Mouse (Mus musculus): ENCODE results near the gene Ppp1r15a.
"Not testable (repeated sequence)": the region's sequence is repeated elsewhere in the genome, so short reads cannot be mapped to it uniquely, and the experiment has no call there.

Ppp1r15a gene

DNA sequence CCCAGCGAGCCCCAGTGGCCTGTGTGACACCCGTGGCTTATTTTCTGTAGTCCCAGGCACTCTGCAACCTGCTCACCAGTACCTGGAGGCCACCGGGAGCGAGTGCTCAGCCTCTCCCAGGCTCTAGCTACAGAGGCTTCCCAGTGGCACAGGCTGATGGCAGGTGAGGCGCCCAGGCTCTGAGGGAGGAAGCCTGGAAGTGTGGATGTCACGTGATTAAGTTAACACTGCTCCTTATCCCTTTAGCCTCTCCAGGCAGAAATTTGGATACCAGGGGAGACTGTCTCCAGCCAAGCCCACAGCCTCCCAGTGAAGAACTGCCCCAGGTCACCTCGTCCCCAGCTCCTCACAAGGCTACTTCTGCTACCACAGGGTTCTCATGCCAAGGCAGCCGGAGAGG is 27.5 kb upstream of the Ppp1r15a start:
- in situ Hi-C loops (cut with MboI; ENCODE audit: low sequenced_read_pairs): no loop called here

DNA sequence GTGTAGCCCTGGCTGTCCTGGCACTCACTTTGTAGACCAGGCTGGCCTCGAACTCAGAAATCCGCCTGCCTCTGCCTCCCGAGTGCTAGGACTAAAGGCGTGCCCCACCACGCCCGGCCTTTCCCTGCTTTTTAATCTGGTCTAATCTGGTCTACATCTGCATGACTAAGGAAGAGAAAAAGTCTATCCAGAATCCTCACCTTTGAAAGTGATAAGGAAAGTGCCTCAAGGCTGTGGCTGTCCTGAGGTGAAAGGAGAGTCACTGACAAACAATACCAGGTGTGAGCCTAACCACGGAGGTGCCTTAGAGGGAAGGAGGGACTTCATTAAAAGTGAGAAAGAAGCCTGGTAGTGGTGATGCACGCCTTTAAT is 25.4 kb upstream of the Ppp1r15a start:
- in situ Hi-C loops (cut with MboI; ENCODE audit: low sequenced_read_pairs): no loop called here

- in situ Hi-C loops (cut with MboI; ENCODE audit: low sequenced_read_pairs): no loop called here
Observed at GRCm38 (mm10) chr7:45550821-45551511, 24.9 kb upstream of the Ppp1r15a start.

- in situ Hi-C loops (cut with MboI; ENCODE audit: low sequenced_read_pairs): no loop called here
Observed at GRCm38 (mm10) chr7:45549641-45550436, 23.8 kb upstream of the Ppp1r15a start.

- in situ Hi-C loops (cut with MboI; ENCODE audit: low sequenced_read_pairs): no loop called here
Observed at GRCm38 (mm10) chr7:45544525-45544924, 18.5 kb upstream of the Ppp1r15a start.

DNA sequence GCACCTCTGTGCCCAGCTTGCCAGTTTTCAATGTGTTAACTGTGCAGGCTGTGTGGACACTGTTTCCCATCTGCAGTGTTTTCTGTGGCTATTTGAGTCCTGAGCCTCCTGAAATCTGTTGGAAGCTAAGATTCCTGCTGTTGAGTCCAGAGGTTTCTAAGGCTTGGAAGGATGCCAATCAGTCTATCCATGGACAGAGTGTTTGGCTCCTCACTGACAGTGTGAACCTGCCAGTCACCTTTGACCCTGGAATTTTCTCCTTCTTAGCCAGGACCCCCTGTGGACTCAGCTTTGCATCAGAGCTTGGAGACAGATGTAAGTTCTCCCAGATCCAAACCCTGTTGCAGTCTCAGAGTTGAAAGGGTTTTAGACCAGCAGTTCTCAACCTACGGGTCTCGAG is 14.1 kb upstream of the Ppp1r15a start:
- in situ Hi-C loops (cut with MboI; ENCODE audit: low sequenced_read_pairs): no loop called here

- in situ Hi-C loops (cut with MboI; ENCODE audit: low sequenced_read_pairs): no loop called here
Observed at GRCm38 (mm10) chr7:45539095-45539494, 13.0 kb upstream of the Ppp1r15a start.

GRCm38 (mm10) chr7:45538163-45539041 is 12.3 kb upstream of the Ppp1r15a start:
- in situ Hi-C loops (cut with MboI; ENCODE audit: low sequenced_read_pairs): no loop called here

DNA sequence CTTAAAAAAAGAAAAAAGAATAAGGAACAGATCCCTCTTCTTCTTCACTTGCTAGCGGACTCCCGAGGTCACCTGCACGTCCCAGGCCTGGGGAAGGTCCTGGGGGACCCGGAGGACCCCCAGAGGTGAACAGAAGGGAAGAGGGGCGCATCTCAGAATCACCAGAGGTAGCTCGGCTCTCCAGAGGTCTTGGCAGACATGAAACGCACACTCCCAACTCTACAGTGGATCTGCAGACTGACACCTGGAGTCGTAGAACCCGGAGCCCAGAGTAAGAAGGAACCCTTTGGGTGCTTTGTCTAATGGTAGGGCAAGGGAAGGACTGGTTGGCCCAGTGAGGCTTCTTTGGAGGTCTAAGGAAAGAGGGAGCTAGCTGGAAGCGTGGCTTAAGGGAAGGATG is 11.5 kb upstream of the Ppp1r15a start:
- in situ Hi-C loops (cut with MboI; ENCODE audit: low sequenced_read_pairs): no loop called here

DNA sequence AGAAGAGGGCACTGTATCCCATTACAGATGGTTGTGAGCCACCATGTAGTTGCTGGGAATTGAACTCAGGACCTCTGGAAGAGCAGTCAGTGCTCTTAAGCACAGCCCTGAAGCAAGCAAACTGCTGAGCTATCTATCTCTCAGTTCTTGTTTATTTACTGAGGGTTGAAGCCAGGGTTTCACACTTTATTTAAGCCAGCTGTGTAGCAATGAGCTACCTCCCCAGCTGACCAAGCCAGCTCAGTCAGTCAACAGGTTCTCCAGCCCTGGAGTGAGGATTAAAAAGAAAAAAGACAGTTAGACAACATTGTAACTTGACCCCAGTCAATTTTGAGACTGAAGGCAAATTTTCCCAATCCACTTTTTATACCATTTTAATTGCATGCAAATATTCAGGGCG is 9.6 kb upstream of the Ppp1r15a start:
- in situ Hi-C loops (cut with MboI; ENCODE audit: low sequenced_read_pairs): no loop called here

DNA sequence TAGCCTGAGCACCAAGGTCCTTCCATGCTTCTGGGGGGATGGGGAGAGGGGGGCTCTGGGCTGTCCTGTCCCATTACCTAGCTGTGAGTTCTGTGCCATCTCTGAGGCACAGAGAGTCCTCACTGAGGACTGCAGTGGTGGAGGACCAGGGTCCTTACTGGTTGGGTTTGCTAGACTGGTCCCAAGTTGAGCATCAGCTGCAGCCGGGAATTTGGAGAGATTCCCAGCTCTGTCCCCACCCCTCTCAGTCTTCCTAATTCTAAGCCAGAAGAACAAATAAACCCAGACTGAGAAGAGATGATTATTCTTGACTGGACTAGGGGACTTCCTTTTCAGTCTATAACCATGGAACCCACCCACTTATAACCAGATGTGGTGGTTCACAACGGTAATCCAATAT is 4.6 kb upstream of the Ppp1r15a start:
- in situ Hi-C loops (cut with MboI; ENCODE audit: low sequenced_read_pairs): no loop called here

DNA sequence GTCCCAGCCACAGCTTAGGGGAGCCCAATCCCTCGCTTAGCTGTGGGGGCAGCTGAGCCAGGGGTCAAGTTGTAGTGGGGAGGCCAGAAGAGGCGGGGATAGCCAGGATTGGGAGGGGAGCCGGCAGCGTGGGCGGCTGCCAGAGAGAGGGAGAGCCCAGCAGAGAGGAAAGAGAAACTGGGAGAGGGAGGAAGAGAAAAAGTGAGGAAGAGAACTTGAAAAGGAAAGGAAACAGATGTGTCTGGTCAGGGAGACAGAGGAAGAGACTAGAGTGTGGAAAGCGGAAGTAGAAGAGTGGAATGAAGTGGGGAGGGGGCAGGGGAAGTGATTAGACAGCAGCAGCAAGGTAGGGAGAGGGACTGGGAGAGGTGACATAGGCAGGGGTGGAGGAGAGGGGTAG is 3.4 kb upstream of the Ppp1r15a start:
- in situ Hi-C loops (cut with MboI; ENCODE audit: low sequenced_read_pairs): no loop called here

- in situ Hi-C loops (cut with MboI; ENCODE audit: low sequenced_read_pairs): not testable (repeated sequence)
Observed at GRCm38 (mm10) chr7:45527169-45527568, 1.1 kb upstream of the Ppp1r15a start.

- in situ Hi-C loops (cut with MboI; ENCODE audit: low sequenced_read_pairs): no loop called here
Observed at GRCm38 (mm10) chr7:45526474-45527120, 529 bp upstream of the Ppp1r15a start.

DNA sequence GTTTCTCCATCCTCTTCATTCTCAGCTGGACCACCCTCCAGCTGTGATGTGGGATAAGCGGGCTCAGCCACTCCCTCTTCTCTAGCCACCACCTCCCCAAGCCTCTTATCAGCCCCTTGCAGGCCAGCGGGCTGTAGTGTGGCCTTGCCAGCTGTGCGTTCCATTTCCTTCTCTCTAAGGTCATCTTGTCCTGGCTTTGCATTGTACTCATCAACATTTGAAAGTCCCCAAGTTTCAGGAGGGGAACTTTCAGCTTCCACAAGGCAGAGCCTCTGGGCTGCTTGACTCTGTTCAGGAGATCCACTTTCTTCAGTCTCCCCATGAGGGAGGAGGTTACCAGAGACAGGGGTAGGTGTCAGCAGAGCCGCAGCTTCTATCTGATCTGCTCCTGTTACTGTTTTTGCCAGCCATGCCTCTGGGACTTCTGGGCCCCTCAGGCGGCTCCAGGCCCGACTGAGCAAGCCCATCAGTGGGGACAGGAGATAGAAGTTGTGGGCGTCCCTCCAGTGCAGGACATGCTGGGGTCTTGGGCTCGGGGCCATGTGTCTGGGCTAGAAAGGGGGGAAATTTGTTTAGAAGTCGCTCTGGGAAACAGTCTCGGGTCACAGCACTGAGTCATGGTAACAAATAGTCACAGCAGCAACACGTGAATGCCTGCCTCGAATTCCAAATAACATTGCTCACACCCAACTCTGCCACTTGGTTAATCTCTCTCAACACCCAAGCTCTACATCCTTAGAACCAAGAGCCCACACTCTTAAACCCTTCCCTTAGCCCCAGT is 1.0 kb downstream of the Ppp1r15a start:
- in situ Hi-C loops (cut with MboI; ENCODE audit: low sequenced_read_pairs): no loop called here

DNA sequence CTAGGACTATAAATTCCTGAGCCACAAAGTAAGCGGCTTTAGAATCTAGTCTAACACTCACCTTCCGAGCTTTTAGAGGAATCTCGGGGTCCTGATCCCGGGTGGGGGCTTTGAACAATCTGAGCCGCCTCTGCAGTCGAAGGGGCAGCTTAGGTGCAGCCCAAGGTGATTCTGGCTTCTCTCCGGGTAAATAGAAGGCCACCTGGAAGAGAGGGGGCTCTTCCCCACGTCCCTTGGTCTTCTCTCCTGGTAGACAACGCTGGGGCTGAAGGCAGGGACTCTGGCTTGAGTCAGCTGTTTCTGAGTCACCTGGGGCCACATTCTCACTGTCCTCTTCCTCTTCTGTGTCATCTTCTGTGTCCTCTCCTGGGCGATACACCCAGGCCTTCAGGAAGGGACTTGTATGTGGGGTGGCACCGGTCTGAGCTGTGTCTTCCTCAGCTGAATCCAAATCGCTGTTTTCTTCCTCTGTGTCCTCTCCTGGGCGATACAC is 2.3 kb downstream of the Ppp1r15a start:
- in situ Hi-C loops (cut with MboI; ENCODE audit: low sequenced_read_pairs): no loop called here

DNA sequence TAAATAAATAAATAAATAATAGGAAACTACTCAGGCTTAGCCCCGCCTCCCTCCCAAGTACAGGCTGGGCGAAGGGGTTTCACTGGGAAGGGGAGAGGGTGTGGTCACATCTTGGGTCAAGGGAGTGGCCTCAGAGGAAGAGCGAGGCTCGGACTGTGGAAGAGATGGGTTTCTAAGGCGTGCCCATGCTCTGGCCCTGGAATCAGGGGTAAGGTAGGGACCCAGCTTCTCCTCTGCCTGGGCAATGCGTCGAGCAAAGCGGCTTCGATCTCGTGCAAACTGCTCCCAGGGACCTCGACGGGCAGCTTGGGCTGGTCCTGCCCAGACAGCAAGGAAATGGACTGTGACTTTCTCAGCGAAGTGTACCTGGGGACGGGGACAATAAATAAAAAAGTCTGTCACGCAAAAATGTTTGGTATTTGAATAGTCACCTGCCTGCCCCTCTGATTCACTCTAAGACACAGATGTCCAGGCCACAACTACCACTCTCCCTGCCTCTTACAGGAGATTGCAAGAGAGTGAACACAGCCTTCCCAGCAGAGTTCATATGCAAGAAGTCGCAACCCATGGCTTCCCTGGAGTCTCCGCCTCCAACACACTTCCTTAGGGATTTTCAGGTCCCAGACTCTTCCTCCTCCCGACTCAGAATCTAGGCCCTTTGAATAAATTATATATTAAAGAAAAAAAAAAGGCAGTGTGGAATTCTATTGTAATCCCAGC is 3.0 kb downstream of the Ppp1r15a start:
- in situ Hi-C loops (cut with MboI; ENCODE audit: low sequenced_read_pairs): no loop called here

DNA sequence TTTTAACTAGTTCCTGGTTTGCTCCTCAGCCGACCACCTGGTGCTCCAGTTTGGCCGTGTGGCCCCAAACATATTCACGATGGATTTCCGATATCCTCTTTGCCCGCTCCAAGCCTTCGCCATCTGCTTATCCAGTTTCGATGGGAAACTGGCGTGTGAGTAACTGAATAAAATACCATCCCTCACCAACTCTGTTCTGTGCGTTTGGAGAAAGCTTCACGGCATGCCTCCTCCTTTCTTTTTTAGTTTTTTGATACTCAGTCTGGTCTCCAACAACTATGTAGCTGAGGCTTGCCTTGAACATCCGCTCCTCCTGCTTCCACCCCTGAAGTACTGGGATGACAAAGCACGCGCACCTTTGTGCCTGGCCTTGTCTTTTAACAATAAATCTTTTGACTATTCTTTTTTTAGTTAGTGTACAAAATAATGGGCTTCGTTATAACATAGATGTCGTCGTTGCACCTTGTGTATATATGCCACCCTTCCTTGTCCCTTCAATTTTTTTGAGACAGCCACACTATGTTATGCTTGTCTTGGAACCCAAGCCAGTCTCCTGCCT is 3.8 kb downstream of the Ppp1r15a start:
- in situ Hi-C loops (cut with MboI; ENCODE audit: low sequenced_read_pairs): no loop called here

GRCm38 (mm10) chr7:45521728-45522184 is 4.3 kb downstream of the Ppp1r15a start:
- in situ Hi-C loops (cut with MboI; ENCODE audit: low sequenced_read_pairs): no loop called here
